Mouse (Mus musculus) urinary bladder, adult 2 months (tissue): ENCODE data around the gene Samm50. TPM values are rescaled to one million over a fixed set of nuclear protein-coding genes. Genes with fewer than 3 reads are reported as not detected.
A peak's percentile ranks its signal among the peaks of the same experiment; 100 is the strongest.
"Not testable (repeated sequence)": the region's sequence is repeated elsewhere in the genome, so short reads cannot be mapped to it uniquely, and the experiment has no call there.

Experiments
- DNase-seq: peaks from one replicate; pipeline ENCODE4 v3.0.0; 2022; ENCODE audit warnings: low spot score
- polyA plus RNA-seq: library from polyadenylated mRNA; depleted of rRNA; stranded (reverse); fragments of >200 nt; gene quantifications from 2 replicates; pipeline ENCODE4 v1.2.3, GENCODE M21; 2012; rRNA removed

Gene Samm50
- 15.2 and 28.2 TPM in 2 replicates for polyA plus RNA-seq

- DNase-seq = peak; percentile 73
Measured at GRCm38 (mm10) chr15:84192058-84192791, at the start of gene Samm50. TSS of gene Samm50 (plus strand) at chr15:84192241.

- DNase-seq = no peak
Measured at GRCm38 (mm10) chr15:84156158-84156557, 35.9 kb upstream of the Samm50 start.

GRCm38 (mm10) chr15:84157530-84157929 lies 34.5 kb upstream of the Samm50 start:
- DNase-seq = not testable (repeated sequence)

- DNase-seq = no peak
Measured at GRCm38 (mm10) chr15:84161871-84162270, 30.2 kb upstream of the Samm50 start.

GRCm38 (mm10) chr15:84166818-84167217 lies 25.2 kb upstream of the Samm50 start:
- no peak for DNase-seq

- DNase-seq = peak; percentile 66
Measured at GRCm38 (mm10) chr15:84167600-84167999, 24.4 kb upstream of the Samm50 start, which contains the start of gene Pnpla3. TSS of gene Pnpla3 (plus strand) at chr15:84167837.

GRCm38 (mm10) chr15:84168170-84169161 lies 23.6 kb upstream of the Samm50 start:
- peak; percentile 27 for DNase-seq

GRCm38 (mm10) chr15:84169511-84169910 lies 22.5 kb upstream of the Samm50 start:
- no peak for DNase-seq

- no peak for DNase-seq
Measured at GRCm38 (mm10) chr15:84171166-84171565, 20.9 kb upstream of the Samm50 start.

GRCm38 (mm10) chr15:84178733-84179132 lies 13.3 kb upstream of the Samm50 start:
- no peak for DNase-seq

- DNase-seq = no peak
Measured at GRCm38 (mm10) chr15:84182000-84182399, 10.0 kb upstream of the Samm50 start.

GRCm38 (mm10) chr15:84183967-84184366 lies 8.1 kb upstream of the Samm50 start:
- DNase-seq = no peak

- no peak for DNase-seq
Measured at GRCm38 (mm10) chr15:84186196-84186595, 5.8 kb upstream of the Samm50 start.

GRCm38 (mm10) chr15:84188887-84189530 lies 3.0 kb upstream of the Samm50 start:
- DNase-seq = no peak

- DNase-seq = no peak
Measured at GRCm38 (mm10) chr15:84189881-84190280, 2.2 kb upstream of the Samm50 start.

- DNase-seq = no peak
Measured at GRCm38 (mm10) chr15:84191724-84192057, 350 bp upstream of the Samm50 start.

GRCm38 (mm10) chr15:84196486-84197165 lies 4.6 kb downstream of the Samm50 start:
- DNase-seq = no peak

- DNase-seq = no peak
Measured at GRCm38 (mm10) chr15:84207327-84207726, 15.3 kb downstream of the Samm50 start.

- DNase-seq = no peak
Measured at GRCm38 (mm10) chr15:84209517-84210412, 17.7 kb downstream of the Samm50 start.

GRCm38 (mm10) chr15:84210461-84210860 lies 18.4 kb downstream of the Samm50 start:
- no peak for DNase-seq
